Mouse (Mus musculus): Measurements from ENCODE around the gene Klhl20.

DNA sequence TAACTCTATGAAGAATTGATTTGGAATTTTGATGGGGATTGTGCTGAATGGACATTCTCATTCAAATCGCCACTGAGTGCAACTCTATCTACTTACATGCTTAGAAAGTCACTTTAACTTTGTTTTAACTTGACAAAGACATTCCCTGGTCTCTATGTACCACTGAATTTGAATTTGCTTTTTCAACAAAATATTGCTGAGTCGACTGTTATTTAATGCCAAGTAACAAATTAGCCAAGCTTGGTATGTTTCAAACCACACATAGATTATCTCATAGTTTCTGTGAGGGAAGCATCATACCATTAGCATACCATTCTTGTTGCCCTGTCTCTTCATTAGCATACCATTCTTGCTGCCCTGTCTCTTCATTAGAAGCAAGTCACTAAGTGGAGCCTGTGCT is 16.6 kb upstream of the Klhl20 start:
- TF ChIP-seq POLR2A (IDR thresholded peaks at IDR 0.05; ENCODE audit: insufficient read length, low read depth) (no peak), TCF12 (IDR thresholded peaks at IDR 0.05; ENCODE audit: insufficient read depth, poor library complexity, severe bottlenecking) (no peak)
